Mouse (Mus musculus) embryonic facial prominence, embryonic 13.5 days (tissue): Measurements from ENCODE around the gene Sult2b1. TPM values are rescaled to one million over a fixed set of nuclear protein-coding genes. Genes with fewer than 3 reads are reported as not detected.
A peak's percentile ranks its signal among the peaks of the same experiment; 100 is the strongest.

Experiments
- ATAC-seq: fragments of 200-750 bp; cut with Nextera tagmentation; 2 replicates; pipeline ENCODE4 v1.8.0; 2017; ENCODE audit warnings: low read depth; ENCODE audit not compliant: insufficient number of reproducible peaks, insufficient read depth, low FRiP score, low TSS enrichment
- H3K27ac ChIP-seq: fragments of 300-500 bp; sonication (generic); 2 replicates; pipeline ENCODE4 v1.5.1; 2015; ENCODE audit warnings: moderate library complexity, mild to moderate bottlenecking, inconsistent platforms
- H3K27me3 ChIP-seq: fragments of 300-500 bp; sonication (generic); 2 replicates; pipeline ENCODE4 v1.6.1; 2015; ENCODE audit warnings: mild to moderate bottlenecking, inconsistent platforms
- H3K36me3 ChIP-seq: fragments of 300-500 bp; sonication (generic); 2 replicates; pipeline ENCODE4 v1.6.1; 2015; ENCODE audit warnings: mild to moderate bottlenecking, inconsistent platforms
- H3K4me1 ChIP-seq: fragments of 300-500 bp; sonication (generic); 2 replicates; pipeline ENCODE4 v1.6.1; 2015; ENCODE audit warnings: inconsistent platforms
- H3K4me2 ChIP-seq: fragments of 300-500 bp; sonication (generic); 2 replicates; pipeline ENCODE4 v1.6.1; 2015; ENCODE audit warnings: moderate library complexity, mild to moderate bottlenecking, inconsistent platforms
- H3K4me3 ChIP-seq: fragments of 300-500 bp; sonication (generic); 2 replicates; pipeline ENCODE4 v1.5.1; 2015; ENCODE audit warnings: mild to moderate bottlenecking, inconsistent platforms
- H3K9ac ChIP-seq: fragments of 300-500 bp; sonication (generic); 2 replicates; pipeline ENCODE4 v1.6.1; 2015; ENCODE audit warnings: mild to moderate bottlenecking, inconsistent platforms
- H3K9me3 ChIP-seq: fragments of 300-500 bp; sonication (generic); 2 replicates; pipeline ENCODE4 v1.6.1; 2016; ENCODE audit warnings: inconsistent platforms
- WGBS: fragments of 180-500 bp; shearing (Covaris S2); methylation state at CpG from one replicate; pipeline ENCODE4 v1.1.7; 2015; ENCODE audit warnings: mixed read lengths; 5-methylcytosine and 5-hydroxymethylcytosine counted together
- polyA plus RNA-seq: library from polyadenylated mRNA; unstranded; fragments of >200 nt; fragmentation: Nextera tagmentation; extraction: Ambion mirVana; gene quantifications from 2 replicates; pipeline ENCODE4 v1.2.1, GENCODE M21; 2015

The Sult2b1 gene
- 7.7 and 8.4 TPM in 2 replicates for polyA plus RNA-seq

DNA sequence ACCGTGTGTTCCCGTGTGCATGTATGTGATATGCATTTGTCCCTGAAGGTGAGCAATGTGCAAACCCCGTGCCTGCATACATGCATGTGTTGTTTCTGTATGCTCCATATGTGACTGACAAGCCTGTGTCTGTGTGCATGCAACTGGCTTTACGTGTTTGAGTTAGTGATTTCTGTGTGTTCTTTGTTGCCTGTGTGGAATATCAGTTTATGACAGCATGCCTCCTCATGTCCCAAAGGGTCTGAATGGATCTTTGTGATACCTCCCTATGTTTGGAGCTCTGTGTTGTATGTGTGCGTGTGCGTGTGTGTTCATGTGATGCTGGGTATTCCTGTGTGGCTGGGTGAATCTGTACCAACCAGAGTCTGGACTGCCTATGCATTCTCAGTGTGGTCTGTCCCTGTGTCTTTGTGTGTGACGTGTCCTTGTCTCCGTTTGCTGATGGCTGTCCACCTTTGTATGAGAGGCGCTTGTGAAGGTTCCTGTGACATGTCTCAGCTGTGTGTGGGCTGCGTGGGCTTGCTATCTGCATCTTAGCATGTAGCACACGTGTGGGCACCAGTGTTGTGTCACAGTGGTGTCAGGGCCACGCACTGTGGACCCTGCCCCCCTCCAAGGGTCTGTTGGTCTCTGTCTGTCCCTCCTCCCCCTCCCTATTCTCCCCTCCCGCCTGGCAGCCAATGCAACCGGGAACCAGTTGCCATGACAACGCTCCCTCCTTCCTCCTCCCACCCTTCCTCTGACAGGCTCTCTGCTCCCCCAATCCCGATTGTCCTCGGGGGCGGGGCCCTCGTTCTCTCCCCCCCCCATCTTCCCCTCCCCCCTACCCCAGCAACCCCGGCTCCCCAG lies at the start of gene Sult2b1:
Gene Sult2b1, minus strand, starts transcription at position 146 of the 849 bp plus-strand sequence.
- Histone ChIP-seq H3K4me1 (peaks cover 33% of the 10 kb centered on the region), H3K27ac (peak within 1 kb of the TSS; percentile 66), H3K4me3 (peak within 1 kb of the TSS; percentile 82), H3K27me3 (0 out of 2 replicates have a peak, but pooled peaks cover 7% of the 10 kb centered on the region), H3K9me3 (no peaks in the 10 kb centered on the region), H3K4me2 (peak within 1 kb of the TSS; percentile 92), H3K36me3 (peaks cover 24% of the 10 kb centered on the region), H3K9ac (peak within 1 kb of the TSS; percentile 82)
- peak; percentile 45; the same call in 1 of the 2 replicates for ATAC-seq
- 21% methylated on average over 20 of the region's 20 CpGs for WGBS

DNA sequence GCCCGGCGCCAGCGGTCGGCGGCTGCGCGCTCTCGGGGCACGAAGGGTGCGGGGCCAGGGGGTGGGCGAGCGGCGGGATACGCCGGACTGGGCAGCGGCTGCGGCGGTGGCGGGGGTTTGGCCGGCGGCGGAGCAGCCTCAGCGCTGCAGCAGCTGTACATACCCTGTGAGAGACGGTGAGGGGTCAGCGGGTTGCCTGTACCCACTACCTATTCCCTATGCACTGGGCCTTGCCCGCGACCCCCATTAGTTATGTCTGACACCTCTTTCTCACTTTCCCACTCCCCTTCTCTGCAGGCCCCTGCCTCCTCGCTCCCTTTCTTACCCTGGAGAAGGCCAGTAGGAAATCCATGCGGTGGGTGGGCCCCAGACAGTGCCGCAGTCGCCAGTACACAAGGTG lies 49.5 kb upstream of the Sult2b1 start:
- H3K36me3 ChIP-seq = peaks cover 4% of the 10 kb centered on the region
- no peak overlapping the region for H3K27ac ChIP-seq
- H3K4me2 ChIP-seq = peak overlapping the region; percentile 61
- ATAC-seq = no peak
- H3K9ac ChIP-seq = peak overlapping the region; percentile 67
- H3K27me3 ChIP-seq = peaks cover 72% of the 10 kb centered on the region
- WGBS = 3% methylated on average over 27 of the region's 31 CpGs
- peaks cover 26% of the 10 kb centered on the region for H3K4me1 ChIP-seq
- H3K9me3 ChIP-seq = no peaks in the 10 kb centered on the region
- H3K4me3 ChIP-seq = peak overlapping the region; percentile 46

DNA sequence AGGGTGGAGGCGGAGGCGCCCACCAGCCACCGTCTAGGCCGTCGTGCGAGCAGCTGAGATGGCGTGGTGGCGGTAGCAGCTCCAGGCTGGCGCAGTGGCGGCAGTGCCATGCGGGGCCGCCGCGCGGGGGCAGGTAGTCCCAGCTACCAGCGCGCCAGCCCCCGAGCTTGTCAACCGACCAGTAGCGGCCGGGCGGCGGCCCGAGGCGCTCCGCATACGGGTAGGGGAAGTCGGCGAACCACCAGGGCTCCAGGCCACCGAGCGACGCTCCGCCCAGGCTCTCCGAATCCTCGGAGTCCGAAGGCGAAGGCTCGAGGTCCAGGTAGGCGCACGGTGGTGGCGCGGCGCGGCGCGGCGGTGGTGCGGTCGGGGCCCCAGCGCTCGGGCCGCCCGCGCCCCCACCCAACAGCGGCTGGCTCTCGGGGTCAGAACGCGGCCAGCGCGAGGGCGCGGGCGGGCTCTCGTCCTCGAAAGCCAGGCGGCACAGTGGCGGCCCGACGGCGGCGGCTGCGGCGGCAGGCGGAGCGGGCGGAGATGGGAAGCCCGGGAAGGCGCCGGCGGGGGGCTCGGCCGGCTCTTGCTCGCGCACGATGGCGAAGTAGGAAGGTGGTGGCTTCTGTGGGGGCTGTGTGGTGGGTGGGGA lies 48.8 kb upstream of the Sult2b1 start:
- H3K9me3 ChIP-seq = no peaks in the 10 kb centered on the region
- H3K4me3 ChIP-seq = peak overlapping the region; percentile 46
- peaks cover 11% of the 10 kb centered on the region for H3K36me3 ChIP-seq
- H3K27me3 ChIP-seq = peaks cover 69% of the 10 kb centered on the region
- no peak for ATAC-seq
- H3K4me2 ChIP-seq = peak overlapping the region; percentile 61
- peak overlapping the region; percentile 67 for H3K9ac ChIP-seq
- peaks cover 26% of the 10 kb centered on the region for H3K4me1 ChIP-seq
- no peak overlapping the region for H3K27ac ChIP-seq
- WGBS = under 1% methylated on average over 67 of the region's 86 CpGs

DNA sequence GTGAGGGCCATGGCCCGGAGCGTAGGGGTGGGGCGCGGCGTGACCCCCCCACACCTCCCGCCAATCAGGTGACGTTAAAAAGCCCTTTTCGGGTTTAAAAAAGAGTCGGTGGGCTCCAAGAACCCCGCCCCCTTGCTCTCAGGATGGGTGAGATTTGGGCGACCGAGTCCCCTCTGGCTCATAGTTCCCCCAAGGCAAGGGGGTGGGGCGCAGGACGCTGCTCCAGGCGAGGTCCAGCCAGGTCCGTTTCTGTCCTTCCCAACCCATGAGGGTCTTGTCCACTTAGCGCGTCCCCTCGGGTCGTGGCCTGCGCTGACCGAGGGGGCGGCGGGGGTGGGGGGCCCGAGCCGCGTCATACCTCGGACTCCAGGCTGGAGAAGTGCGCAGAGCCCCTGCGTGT lies 48.0 kb upstream of the Sult2b1 start:
- H3K27ac ChIP-seq = no peak overlapping the region
- 9% methylated on average over 30 of the region's 30 CpGs for WGBS
- H3K9me3 ChIP-seq = no peaks in the 10 kb centered on the region
- ATAC-seq = no peak
- peaks cover 26% of the 10 kb centered on the region for H3K4me1 ChIP-seq
- peak overlapping the region; percentile 46 for H3K4me3 ChIP-seq
- H3K36me3 ChIP-seq = peaks cover 19% of the 10 kb centered on the region
- peak overlapping the region; percentile 61 for H3K4me2 ChIP-seq
- H3K9ac ChIP-seq = peak overlapping the region; percentile 67
- peaks cover 63% of the 10 kb centered on the region for H3K27me3 ChIP-seq

DNA sequence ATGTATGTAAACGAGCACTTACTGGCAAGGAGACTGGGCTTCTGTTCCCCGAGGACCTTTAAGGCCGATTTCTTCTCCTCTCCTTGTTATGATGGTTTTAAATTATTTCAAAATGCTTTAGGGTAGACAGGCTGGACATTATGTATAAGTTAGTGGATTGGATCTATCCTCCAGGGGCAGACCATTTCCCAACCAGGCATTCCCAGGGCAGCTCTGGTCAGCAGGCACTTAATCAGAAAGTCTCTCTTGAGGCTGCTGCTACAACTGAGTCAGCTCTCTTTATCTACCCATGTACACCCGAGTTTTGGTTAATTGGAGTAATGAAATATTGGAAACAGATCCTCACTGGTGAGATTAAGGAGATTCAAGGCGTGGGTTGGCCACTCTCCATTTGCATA lies 46.7 kb upstream of the Sult2b1 start:
- Histone ChIP-seq H3K27me3 (peaks cover 51% of the 10 kb centered on the region), H3K9ac (peak overlapping the region; percentile 77; the same call in 1 of the 2 replicates), H3K36me3 (peaks cover 32% of the 10 kb centered on the region), H3K9me3 (no peaks in the 10 kb centered on the region), H3K4me1 (peaks cover 26% of the 10 kb centered on the region), H3K27ac (no peak overlapping the region), H3K4me2 (peak overlapping the region; percentile 93), H3K4me3 (peak overlapping the region; percentile 90)
- no peak for ATAC-seq
- WGBS = 20% methylated on average over 5 of the region's 5 CpGs

DNA sequence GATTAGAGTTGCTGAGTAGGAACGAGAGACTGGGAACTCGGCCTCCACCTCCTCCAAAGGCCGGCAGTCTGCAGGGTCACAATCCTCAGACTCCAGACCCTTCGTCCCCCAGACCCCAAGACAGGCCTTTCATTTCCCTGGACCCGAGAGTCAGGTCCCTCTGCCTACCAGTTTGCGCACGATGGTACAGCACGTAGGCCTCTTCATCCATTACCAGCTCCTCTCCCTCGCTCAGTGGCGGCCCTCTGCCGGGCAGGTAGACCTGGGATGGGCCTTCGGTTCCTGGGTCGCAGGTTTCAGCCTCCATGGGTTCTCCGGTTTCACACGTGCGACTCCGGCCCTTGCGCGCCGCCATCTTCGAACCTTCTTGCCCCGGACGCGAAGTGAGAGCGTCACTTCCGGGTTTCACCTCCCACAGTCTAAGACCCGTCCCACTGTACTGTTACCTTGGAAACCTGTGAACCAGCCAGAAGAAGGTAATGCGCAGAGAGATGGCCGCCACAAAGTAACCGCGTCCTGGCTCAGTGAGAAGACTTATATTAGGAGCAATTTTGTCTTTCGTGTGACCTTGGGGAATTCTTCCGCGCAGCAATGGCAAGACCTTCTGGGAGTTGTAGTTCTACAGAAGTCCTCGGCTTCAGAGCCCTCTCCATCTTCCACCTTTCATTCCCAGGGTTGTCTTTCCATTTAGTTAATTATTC lies 46.1 kb upstream of the Sult2b1 start, which contains the start of gene Grwd1:
Gene Grwd1, minus strand, starts transcription at position 518 of the 701 bp plus-strand sequence.
- peak within 1 kb of the TSS; percentile 77 for H3K9ac ChIP-seq
- peak within 1 kb of the TSS; percentile 90 for H3K4me3 ChIP-seq
- H3K27ac ChIP-seq = peak within 1 kb of the TSS; percentile 74
- H3K36me3 ChIP-seq = peaks cover 38% of the 10 kb centered on the region
- H3K4me1 ChIP-seq = peaks cover 26% of the 10 kb centered on the region
- H3K9me3 ChIP-seq = no peaks in the 10 kb centered on the region
- H3K27me3 ChIP-seq = peaks cover 46% of the 10 kb centered on the region
- under 1% methylated on average over 35 of the region's 35 CpGs for WGBS
- peak within 1 kb of the TSS; percentile 93 for H3K4me2 ChIP-seq
- peak; percentile 85 for ATAC-seq

DNA sequence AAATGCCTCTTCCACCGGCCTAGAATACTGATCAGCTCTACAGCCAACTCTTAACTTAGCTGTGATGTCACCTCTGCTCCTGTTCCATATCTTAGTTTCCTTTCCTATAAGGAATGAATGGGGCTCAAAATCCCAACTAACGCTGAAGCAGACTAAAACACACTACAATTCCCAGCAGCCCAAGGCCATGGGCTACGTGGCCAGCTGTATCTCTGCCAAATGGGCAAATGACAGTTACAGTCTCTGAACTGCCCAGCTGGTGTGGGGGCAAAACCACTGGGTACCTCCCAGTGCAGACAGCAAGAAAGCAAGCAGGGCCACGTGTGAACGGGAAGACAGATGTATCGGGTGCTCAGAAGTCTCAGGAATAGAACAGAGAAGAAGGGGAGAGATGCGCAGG lies 42.2 kb upstream of the Sult2b1 start:
- 95% methylated on average over 7 of the region's 7 CpGs for WGBS
- no peak for ATAC-seq
- no peak overlapping the region for H3K9ac ChIP-seq
- peaks cover 7% of the 10 kb centered on the region for H3K27me3 ChIP-seq
- no peak overlapping the region for H3K4me2 ChIP-seq
- H3K4me3 ChIP-seq = no peak overlapping the region
- peaks cover 64% of the 10 kb centered on the region for H3K36me3 ChIP-seq
- H3K4me1 ChIP-seq = peaks cover 8% of the 10 kb centered on the region
- H3K9me3 ChIP-seq = no peaks in the 10 kb centered on the region
- H3K27ac ChIP-seq = no peak overlapping the region

DNA sequence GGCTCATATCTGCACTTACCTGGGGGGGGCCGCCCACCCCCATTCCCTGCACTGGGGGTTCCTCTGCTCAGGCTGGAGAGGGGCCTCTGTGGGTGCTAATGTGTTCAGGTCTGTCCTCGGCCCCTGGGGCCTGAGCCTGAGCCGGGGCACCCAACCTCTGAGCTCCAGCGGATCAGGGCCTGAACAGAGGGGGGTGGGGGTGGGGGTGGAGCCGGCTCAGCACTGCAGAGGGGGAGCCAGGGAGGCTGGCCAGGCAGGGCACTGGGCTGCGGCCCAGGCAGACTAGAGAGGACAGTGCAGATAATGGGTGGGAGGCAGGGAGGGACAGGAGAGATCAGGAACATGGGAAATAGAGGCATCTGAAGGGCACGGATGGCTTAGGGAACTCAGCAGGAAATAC lies 40.1 kb upstream of the Sult2b1 start, which contains the start of gene Kcnj14:
Gene Kcnj14, minus strand, starts transcription at position 185 of the 400 bp plus-strand sequence.
- Histone ChIP-seq H3K4me2 (no peak within 1 kb of the TSS), H3K4me3 (no peak within 1 kb of the TSS), H3K9me3 (no peaks in the 10 kb centered on the region), H3K9ac (peak within 1 kb of the TSS; percentile 46; the same call in 1 of the 2 replicates), H3K27ac (no peak within 1 kb of the TSS), H3K27me3 (0 out of 2 replicates have a peak, but pooled peaks cover 4% of the 10 kb centered on the region), H3K4me1 (peaks cover 5% of the 10 kb centered on the region), H3K36me3 (peaks cover 64% of the 10 kb centered on the region)
- ATAC-seq = 0 out of 2 replicates have a peak, but pooled peaks have one; percentile 32
- 69% methylated on average over 7 of the region's 7 CpGs for WGBS

DNA sequence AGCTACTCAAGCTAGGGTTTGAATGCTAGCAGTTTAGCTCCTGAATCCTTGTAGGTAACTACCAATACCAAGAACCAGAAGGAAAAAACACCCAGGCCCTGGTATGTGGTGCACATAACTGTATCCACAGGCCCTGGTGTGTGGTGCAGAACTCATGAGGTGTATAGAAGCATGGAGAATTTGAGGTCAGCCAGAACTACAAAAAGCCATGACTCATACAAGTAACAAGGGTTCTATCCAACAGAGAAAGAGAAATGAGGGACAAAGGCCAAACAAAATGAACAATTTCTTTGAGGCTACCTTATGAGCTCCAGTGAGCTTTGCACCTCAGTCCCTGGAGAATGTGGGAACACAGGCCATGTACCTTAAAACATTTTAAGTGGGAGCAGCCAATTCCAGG lies 36.4 kb upstream of the Sult2b1 start:
- H3K4me3 ChIP-seq = no peak overlapping the region
- no peak overlapping the region for H3K27ac ChIP-seq
- H3K4me2 ChIP-seq = no peak overlapping the region
- H3K36me3 ChIP-seq = peaks cover 30% of the 10 kb centered on the region
- no peaks in the 10 kb centered on the region for H3K9me3 ChIP-seq
- ATAC-seq = no peak
- 0 out of 2 replicates have a peak, but pooled peaks cover 4% of the 10 kb centered on the region for H3K27me3 ChIP-seq
- H3K9ac ChIP-seq = no peak overlapping the region
- H3K4me1 ChIP-seq = peaks cover 3% of the 10 kb centered on the region; the same call in 1 of the 2 replicates

DNA sequence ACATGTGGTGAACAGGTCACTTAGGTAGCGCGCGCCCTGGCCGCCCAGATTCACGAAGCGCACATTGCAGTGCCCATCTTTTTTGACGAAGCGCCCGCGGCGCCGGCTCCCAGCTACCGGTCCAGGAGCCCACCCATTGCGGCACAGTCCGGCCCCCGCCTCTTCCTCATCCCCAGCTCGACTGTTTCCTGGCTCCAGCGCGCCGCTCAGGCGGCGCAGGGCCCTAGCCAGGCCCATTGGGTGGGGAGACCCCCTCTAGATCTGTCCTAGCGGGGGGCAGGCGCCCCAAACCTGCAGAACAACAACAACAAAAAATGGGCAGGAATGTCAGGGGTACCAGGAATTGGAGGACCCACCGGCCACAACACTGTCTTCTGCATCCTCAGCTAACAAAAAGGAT lies 35.4 kb upstream of the Sult2b1 start:
- no peak for ATAC-seq
- H3K4me2 ChIP-seq = peak overlapping the region; percentile 50
- peak overlapping the region; percentile 25 for H3K4me3 ChIP-seq
- H3K27me3 ChIP-seq = 0 out of 2 replicates have a peak, but pooled peaks cover 4% of the 10 kb centered on the region
- H3K4me1 ChIP-seq = peaks cover 12% of the 10 kb centered on the region
- H3K9me3 ChIP-seq = no peaks in the 10 kb centered on the region
- H3K36me3 ChIP-seq = peaks cover 19% of the 10 kb centered on the region
- H3K27ac ChIP-seq = no peak overlapping the region
- peak overlapping the region; percentile 55; the same call in 1 of the 2 replicates for H3K9ac ChIP-seq
- 7% methylated on average over 25 of the region's 25 CpGs for WGBS

DNA sequence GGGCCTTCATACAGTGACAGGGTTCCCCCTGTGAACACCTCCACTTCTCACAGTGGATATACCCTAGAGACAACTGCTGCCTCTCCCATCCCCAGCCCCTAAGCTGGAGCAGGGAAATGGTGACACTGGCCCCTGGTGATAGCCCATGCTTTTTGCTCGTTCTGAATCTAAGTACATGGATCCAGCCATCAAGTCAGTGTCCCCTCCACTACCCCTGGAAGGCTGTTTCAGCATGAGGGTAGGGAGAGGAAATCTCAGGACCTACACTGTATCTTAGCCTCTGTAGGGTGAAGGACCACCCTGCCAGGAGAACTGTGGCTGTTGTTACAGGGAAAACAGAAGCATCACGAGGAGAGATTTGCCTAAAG lies 31.5 kb upstream of the Sult2b1 start:
- no peak overlapping the region for H3K27ac ChIP-seq
- H3K4me3 ChIP-seq = no peak overlapping the region
- H3K9ac ChIP-seq = 0 out of 2 replicates have a peak overlapping the region, but pooled peaks have one; percentile 16
- WGBS = 60% methylated on average over 2 of the region's 2 CpGs
- no peak overlapping the region for H3K4me2 ChIP-seq
- H3K36me3 ChIP-seq = peaks cover 20% of the 10 kb centered on the region
- no peaks in the 10 kb centered on the region for H3K9me3 ChIP-seq
- H3K27me3 ChIP-seq = 0 out of 2 replicates have a peak, but pooled peaks cover 4% of the 10 kb centered on the region
- peaks cover 28% of the 10 kb centered on the region for H3K4me1 ChIP-seq
- ATAC-seq = no peak
